Mouse (Mus musculus): ENCODE results near the gene Nudt16l1.

GRCm38 (mm10) chr16:4945415-4945814 is 6.9 kb downstream of the Nudt16l1 start:
- TF ChIP-seq CTCF (IDR thresholded peaks at IDR 0.05; ENCODE audit: low read depth) = no peak
- TF ChIP-seq EP300 (IDR thresholded peaks at IDR 0.05; ENCODE audit: low read depth) = no peak

Data from liver, embryonic 14.5 days (tissue).